Mouse (Mus musculus) G1E (cell line): ENCODE data around the gene Baiap2. TPM values are rescaled to one million over a fixed set of nuclear protein-coding genes. Genes with fewer than 3 reads are reported as not detected.
A peak's percentile ranks its signal among the peaks of the same experiment; 100 is the strongest.

Source experiments
- ATAC-seq: 2 replicates; pipeline ENCODE4 v1.8.0; 2016; ENCODE audit warnings: mild to moderate bottlenecking; ENCODE audit not compliant: insufficient number of reproducible peaks, poor library complexity, low FRiP score, severe bottlenecking; ENCODE audit errors: extremely low read depth
- DNase-seq: peaks from one replicate; pipeline ENCODE4 v3.0.0; 2012; ENCODE audit warnings: low spot score
- H3K27me3 ChIP-seq: 2 replicates; pipeline ENCODE4 v1.6.1; 2012; ENCODE audit warnings: mild to moderate bottlenecking, low read length, inconsistent platforms; ENCODE audit not compliant: insufficient read depth
- H3K36me3 ChIP-seq: replicated peaks from 2 replicates; pipeline ENCODE3; 2012; ENCODE audit warnings: mild to moderate bottlenecking, inconsistent platforms
- H3K4me1 ChIP-seq: 2 replicates; pipeline ENCODE4 v1.6.1; 2012; ENCODE audit warnings: low read depth, low read length, inconsistent platforms, mixed read lengths; ENCODE audit not compliant: insufficient read depth
- H3K4me3 ChIP-seq: 2 replicates; pipeline ENCODE4 v1.5.1; 2012; ENCODE audit warnings: low read depth, mild to moderate bottlenecking, inconsistent platforms, low read length, moderate library complexity, mixed read lengths
- H3K9me3 ChIP-seq: replicated peaks from 2 replicates; pipeline ENCODE4 v1.6.1; 2012; ENCODE audit warnings: inconsistent platforms
- CTCF ChIP-seq: IDR thresholded peaks from 2 replicates; pipeline ENCODE4 v1.5.1; 2012; ENCODE audit warnings: low read depth, low read length, inconsistent platforms, mixed read lengths
- GATA1 ChIP-seq: IDR thresholded peaks from 2 replicates; pipeline ENCODE4 v1.6.1; 2012; ENCODE audit warnings: borderline replicate concordance, low read length, inconsistent platforms, mixed read lengths
- GATA2 ChIP-seq: IDR thresholded peaks from 2 replicates; pipeline ENCODE4 v1.6.1; 2012; ENCODE audit warnings: low read depth, low read length, inconsistent platforms, borderline replicate concordance
- POLR2AphosphoS5 ChIP-seq: IDR thresholded peaks from 2 replicates; pipeline ENCODE4 v1.6.1; 2012; ENCODE audit warnings: low read depth, low read length, inconsistent platforms; ENCODE audit not compliant: insufficient replicate concordance
- TAL1 ChIP-seq: conservative IDR thresholded peaks from 2 replicates; pipeline ENCODE4 v1.6.1; 2012; ENCODE audit warnings: low read depth, low read length, inconsistent platforms, mixed read lengths
- polyA plus RNA-seq: library from polyadenylated mRNA; stranded (reverse); fragments of >175 nt; gene quantifications from 2 replicates; pipeline ENCODE4 v1.2.3, GENCODE M21; 2012
- total RNA-seq, 2 experiments: library from RNA; stranded (forward) in 1 of 2; stranded (reverse) in 1 of 2; fragments of 200-1000 nt in 1 of 2; fragments of >200 nt in 1 of 2; fragmentation: Nextera tagmentation in 1 of 2; gene quantifications; 2 replicates each; pipeline ENCODE4 v1.2.3; 2014 to 2017

Gene Baiap2
- 0.39 and 0.98 TPM in 2 replicates for total RNA-seq (2014; fragmentation: Nextera tagmentation)
- total RNA-seq (2017) = 3.4 and 3.6 TPM in 2 replicates
- 14.0 and 19.5 TPM in 2 replicates for polyA plus RNA-seq

- Histone ChIP-seq H3K4me1 (peaks cover 34% of the 10 kb centered on the region), H3K9me3 (no peaks in the 10 kb centered on the region), H3K27me3 (peaks cover 90% of the 10 kb centered on the region), H3K4me3 (peak within 1 kb of the TSS; percentile 76), H3K36me3 (no peaks in the 10 kb centered on the region)
- peak; percentile 98 for ATAC-seq
- TF ChIP-seq POLR2AphosphoS5 (no peak), GATA2 (no peak), GATA1 (no peak), TAL1 (no peak)
- DNase-seq = peak; percentile 100
Observed at GRCm38 (mm10) chr11:119942727-119943427, at the start of gene Baiap2. TSS of gene Baiap2 (plus strand) at chr11:119942763.

- Histone ChIP-seq H3K27me3 (no peaks in the 10 kb centered on the region), H3K36me3 (peaks cover 99% of the 10 kb centered on the region), H3K4me1 (peaks cover 6% of the 10 kb centered on the region; the same call in 1 of the 2 replicates), H3K4me3 (no peak overlapping the region), H3K9me3 (no peaks in the 10 kb centered on the region)
- ATAC-seq (no peak), DNase-seq (no peak)
- TF ChIP-seq CTCF = no peak
- TF ChIP-seq GATA1 = no peak
- TF ChIP-seq TAL1 = no peak
- TF ChIP-seq POLR2AphosphoS5 = no peak
Observed at GRCm38 (mm10) chr11:119893667-119894236, 48.8 kb upstream of the Baiap2 start.

GRCm38 (mm10) chr11:119894634-119895033, 47.9 kb upstream of the Baiap2 start:
- ATAC-seq (no peak), DNase-seq (no peak)
- peaks cover 99% of the 10 kb centered on the region for H3K36me3 ChIP-seq

GRCm38 (mm10) chr11:119897041-119897440, 45.5 kb upstream of the Baiap2 start:
- no peaks in the 10 kb centered on the region for H3K9me3 ChIP-seq
- no peak for ATAC-seq
- H3K4me1 ChIP-seq = peaks cover 6% of the 10 kb centered on the region; the same call in 1 of the 2 replicates
- H3K27me3 ChIP-seq = no peaks in the 10 kb centered on the region
- peaks cover 86% of the 10 kb centered on the region for H3K36me3 ChIP-seq
- TF ChIP-seq GATA1 = no peak
- TF ChIP-seq CTCF = no peak
- TF ChIP-seq TAL1 = no peak
- TF ChIP-seq POLR2AphosphoS5 = no peak
- no peak for TF ChIP-seq GATA2
- DNase-seq = no peak
- peak overlapping the region; percentile 8; the same call in 1 of the 2 replicates for H3K4me3 ChIP-seq

More at GRCm38 (mm10) chr11:119894634-119895033, 47.9 kb upstream of the Baiap2 start:
- TF ChIP-seq GATA1 = no peak
- TF ChIP-seq POLR2AphosphoS5 = no peak
- no peak for TF ChIP-seq CTCF
- no peak for TF ChIP-seq GATA2
- Histone ChIP-seq H3K4me1 (peaks cover 6% of the 10 kb centered on the region; the same call in 1 of the 2 replicates), H3K27me3 (no peaks in the 10 kb centered on the region), H3K9me3 (no peaks in the 10 kb centered on the region), H3K4me3 (no peak overlapping the region)

GRCm38 (mm10) chr11:119898976-119899375, 43.6 kb upstream of the Baiap2 start:
- ATAC-seq (no peak), DNase-seq (no peak)
- TF ChIP-seq POLR2AphosphoS5 (no peak), GATA1 (no peak), CTCF (no peak), TAL1 (no peak), GATA2 (no peak)
- peaks cover 6% of the 10 kb centered on the region; the same call in 1 of the 2 replicates for H3K4me1 ChIP-seq
- H3K27me3 ChIP-seq = no peaks in the 10 kb centered on the region
- no peaks in the 10 kb centered on the region for H3K9me3 ChIP-seq
- peaks cover 67% of the 10 kb centered on the region for H3K36me3 ChIP-seq
- no peak overlapping the region for H3K4me3 ChIP-seq

- no peak for ATAC-seq
- DNase-seq = no peak
- Histone ChIP-seq H3K4me1 (peaks cover 4% of the 10 kb centered on the region), H3K27me3 (peaks cover 9% of the 10 kb centered on the region), H3K4me3 (no peak overlapping the region), H3K9me3 (no peaks in the 10 kb centered on the region), H3K36me3 (peaks cover 45% of the 10 kb centered on the region)
- no peak for TF ChIP-seq TAL1
- no peak for TF ChIP-seq GATA1
- TF ChIP-seq POLR2AphosphoS5 = no peak
- TF ChIP-seq CTCF = no peak
- no peak for TF ChIP-seq GATA2
Observed at GRCm38 (mm10) chr11:119901174-119901573, 41.4 kb upstream of the Baiap2 start.
